Mouse (Mus musculus) megakaryocyte, embryonic 14.5 days (primary cell): ENCODE measurements around the gene Rassf3.

ENCODE experiments used
- FLI1 ChIP-seq: IDR thresholded peaks from 2 replicates; pipeline ENCODE4 v1.6.1; 2012; ENCODE audit warnings: low read length, inconsistent platforms, mixed read lengths
- GATA1 ChIP-seq: IDR thresholded peaks from 3 replicates; pipeline ENCODE4 v1.6.1; 2012; ENCODE audit warnings: mixed read lengths, low read length, inconsistent platforms, borderline replicate concordance

GRCm38 (mm10) chr10:121381280-121381679, 94.9 kb downstream of the Rassf3 start:
- TF ChIP-seq GATA1 (no peak), FLI1 (no peak)
